20 mouse cellular contexts compared by ENCODE assay signal in genomic region chr16:83254183-83254582, GRCm38 (mm10).
DNase-seq lines count a peak whose midpoint lies in the region; ATAC-seq and TF ChIP-seq lines count a peak whose summit lies in the region.
"Had no signal": no experiment of that assay in that cellular context is flagged by ENCODE, and none has a peak within 500 bp of the region (broad histone marks: within the 10 kb centered on the region; RNA-seq: fewer than 3 reads in every experiment).

No protein-coding gene starts in this region.

- TF ChIP-seq CTCF in forebrain, postnatal 0 days (IDR thresholded peaks at IDR 0.05; ENCODE audit: low read depth): no peak
- no peak for TF ChIP-seq CTCF in lung, embryonic 14.5 days (IDR thresholded peaks at IDR 0.05; ENCODE audit: low read depth)
- TF ChIP-seq CTCF in brain, embryonic 14.5 days (IDR thresholded peaks at IDR 0.05; ENCODE audit: borderline replicate concordance, extremely low read depth, insufficient read depth, insufficient read length): no peak

- H3K9ac ChIP-seq in forebrain, postnatal 0 days: no peak overlapping the region
- H3K9ac ChIP-seq in forebrain, embryonic 13.5 days: no peak overlapping the region
- no peak overlapping the region for H3K9ac ChIP-seq in lung, embryonic 14.5 days
- H3K9ac ChIP-seq: embryonic facial prominence, embryonic 12.5 days; forebrain, embryonic 12.5 days had no signal

- H3K4me2 ChIP-seq in forebrain, postnatal 0 days (ENCODE audit: low read depth): no peak overlapping the region
- H3K4me2 ChIP-seq in forebrain, embryonic 13.5 days: no peak overlapping the region
- no peak overlapping the region for H3K4me2 ChIP-seq in lung, embryonic 14.5 days
- H3K4me2 ChIP-seq: embryonic facial prominence, embryonic 12.5 days; forebrain, embryonic 12.5 days had no signal

- H3K9me3 ChIP-seq in forebrain, postnatal 0 days (ENCODE audit: low read length): no peaks in the 10 kb centered on the region
- H3K9me3 ChIP-seq in forebrain, embryonic 13.5 days (replicated peaks): no peaks in the 10 kb centered on the region
- H3K9me3 ChIP-seq in lung, embryonic 14.5 days (ENCODE audit: low read depth, low read length): no peaks in the 10 kb centered on the region
- H3K9me3 ChIP-seq: embryonic facial prominence, embryonic 10.5 days; embryonic facial prominence, embryonic 12.5 days; forebrain, embryonic 12.5 days had no signal

- peak; percentile 12 for DNase-seq in forebrain, postnatal 0 days
- peak; percentile 5 for DNase-seq in lung, embryonic 14.5 days
- no peak for DNase-seq in lung, postnatal 14 days
- peak; percentile 17 for DNase-seq in brain, embryonic 14.5 days (ENCODE audit: low read depth)
- peak; percentile 18 for DNase-seq in telencephalon, adult 2 months (ENCODE audit: low read depth, low spot score)
- DNase-seq in testis, postnatal 10 days (ENCODE audit: low spot score): no peak
- DNase-seq in right cerebral cortex, adult 18-20 months: no peak
- DNase-seq: adrenal gland, adult 2 months; adrenal gland, postnatal 10 days; adrenal gland, postnatal 25 days; cerebellum, adult 11-12 months; cerebellum, adult 2 months; cerebellum, adult 9-10 months; cerebellum, postnatal 10 days; cerebellum, postnatal 25 days had no signal

- no peak overlapping the region for H3K4me3 ChIP-seq in forebrain, postnatal 0 days (ENCODE audit: low read depth, low read length)
- H3K4me3 ChIP-seq in forebrain, embryonic 13.5 days: no peak overlapping the region
- H3K4me3 ChIP-seq in lung, embryonic 14.5 days (ENCODE audit: low read depth, low read length): no peak overlapping the region
- H3K4me3 ChIP-seq: embryonic facial prominence, embryonic 10.5 days; embryonic facial prominence, embryonic 12.5 days; forebrain, embryonic 12.5 days had no signal

- 70% methylated on average over 1 of the region's 1 CpGs for WGBS in forebrain, postnatal 0 days
- WGBS in forebrain, embryonic 13.5 days: 93% methylated on average over 1 of the region's 1 CpGs
- 59% methylated on average over 1 of the region's 1 CpGs for WGBS in lung, embryonic 14.5 days

- no peaks in the 10 kb centered on the region for H3K36me3 ChIP-seq in forebrain, postnatal 0 days (ENCODE audit: insufficient read depth)
- H3K36me3 ChIP-seq in forebrain, embryonic 13.5 days (ENCODE audit: poor library complexity, severe bottlenecking): no peaks in the 10 kb centered on the region
- H3K36me3 ChIP-seq in lung, embryonic 14.5 days (ENCODE audit: insufficient read depth): no peaks in the 10 kb centered on the region
- H3K36me3 ChIP-seq: embryonic facial prominence, embryonic 10.5 days; embryonic facial prominence, embryonic 12.5 days; forebrain, embryonic 12.5 days had no signal

- H3K4me1 ChIP-seq in forebrain, postnatal 0 days (ENCODE audit: insufficient read depth): no peaks in the 10 kb centered on the region
- H3K4me1 ChIP-seq in forebrain, embryonic 13.5 days: no peaks in the 10 kb centered on the region
- H3K4me1 ChIP-seq in lung, embryonic 14.5 days (ENCODE audit: insufficient read depth): no peaks in the 10 kb centered on the region
- H3K4me1 ChIP-seq: embryonic facial prominence, embryonic 10.5 days; embryonic facial prominence, embryonic 12.5 days; forebrain, embryonic 12.5 days had no signal

- H3K27me3 ChIP-seq in forebrain, postnatal 0 days (ENCODE audit: insufficient read depth, low read length): no peaks in the 10 kb centered on the region
- no peaks in the 10 kb centered on the region for H3K27me3 ChIP-seq in forebrain, embryonic 13.5 days
- H3K27me3 ChIP-seq in lung, embryonic 14.5 days (ENCODE audit: insufficient read depth, low read length): no peaks in the 10 kb centered on the region
- H3K27me3 ChIP-seq: embryonic facial prominence, embryonic 12.5 days; forebrain, embryonic 12.5 days had no signal

- TF ChIP-seq POLR2A in brain, embryonic 14.5 days (IDR thresholded peaks at IDR 0.05; ENCODE audit: borderline replicate concordance, extremely low read depth, insufficient read depth, insufficient read length, poor library complexity, severe bottlenecking): no peak

- peak; percentile 54; the same call in 1 of the 2 replicates for ATAC-seq in forebrain, postnatal 0 days
- ATAC-seq in forebrain, embryonic 13.5 days: no peak
- no peak for ATAC-seq in lung, embryonic 14.5 days (ENCODE audit: insufficient read depth)
- ATAC-seq: forebrain, embryonic 16.5 days had no signal

- no peak overlapping the region for H3K27ac ChIP-seq in forebrain, postnatal 0 days (ENCODE audit: low read depth, low read length)
- no peak overlapping the region for H3K27ac ChIP-seq in forebrain, embryonic 13.5 days
- no peak overlapping the region for H3K27ac ChIP-seq in lung, embryonic 14.5 days (ENCODE audit: low read depth)
- H3K27ac ChIP-seq: embryonic facial prominence, embryonic 10.5 days; embryonic facial prominence, embryonic 12.5 days; forebrain, embryonic 12.5 days had no signal

Comparison
In these comparisons a context has a peak if more than half of its experiments do, and no peak if none do; other contexts are left out.
1. DNase-seq: peak in forebrain, postnatal 0 days (single experiment), lung, embryonic 14.5 days (single experiment), brain, embryonic 14.5 days (single experiment) and telencephalon, adult 2 months (single experiment); none in lung, postnatal 14 days (single experiment), testis, postnatal 10 days (single experiment) and right cerebral cortex, adult 18-20 months (single experiment).